Mouse (Mus musculus): ENCODE results near the gene Eif4g1. TPM values are rescaled to one million over a fixed set of nuclear protein-coding genes. Genes with fewer than 3 reads are reported as not detected.

The Eif4g1 gene
- polyA plus RNA-seq, 2 experiments = 65.1 to 101 TPM

- H3K4me1 ChIP-seq (replicated peaks; ENCODE audit: control insufficient read depth in 2 of 2, insufficient read depth in 2 of 2, low read length in 1 of 2) = peaks cover 33 to 34% of the 10 kb centered on the region in 2 experiments
- ATAC-seq (ENCODE audit: insufficient read depth) = no peak
- H3K36me3 ChIP-seq (replicated peaks; ENCODE audit: control insufficient read depth, insufficient read depth, low read depth) = no peaks in the 10 kb centered on the region
- no peak overlapping the region for H3K9ac ChIP-seq (replicated peaks)
- DNase-seq (ENCODE audit: low read depth in 3 of 3, low spot score in 3 of 3) = no peak
- peaks cover 19% of the 10 kb centered on the region for H3K27me3 ChIP-seq (ENCODE audit: control insufficient read depth, insufficient read depth, low read length)
- H3K27ac ChIP-seq = no peak overlapping the region
- WGBS (ENCODE audit: insufficient replicate concordance) = 64% methylated on average over 5 of the region's 5 CpGs
- H3K9me3 ChIP-seq (ENCODE audit: control insufficient read depth, low read length) = no peaks in the 10 kb centered on the region
- TF ChIP-seq EP300 (IDR thresholded peaks at IDR 0.05; ENCODE audit: low read depth) (no peak), CTCF (IDR thresholded peaks at IDR 0.05; ENCODE audit: low read depth) (no peak)
- H3K4me3 ChIP-seq (ENCODE audit: insufficient read depth in 1 of 2, low read depth in 2 of 2, low read length in 2 of 2) = no peak overlapping the region
- no peak overlapping the region for H3K4me2 ChIP-seq (ENCODE audit: low read depth)
These were observed 31.9 kb downstream of the Eif4g1 start for GRCm38 (mm10) chr16:20700036-20700435.

- no peaks in the 10 kb centered on the region for H3K9me3 ChIP-seq (ENCODE audit: control insufficient read depth, low read length)
These were observed 33.2 kb downstream of the Eif4g1 start for GRCm38 (mm10) chr16:20701316-20701715.

GRCm38 (mm10) chr16:20701729-20702521 is 33.8 kb downstream of the Eif4g1 start:
- ATAC-seq (ENCODE audit: insufficient read depth) (no peak), DNase-seq (ENCODE audit: low read depth in 3 of 3, low spot score in 3 of 3) (no peak)
- Histone ChIP-seq H3K27me3 (ENCODE audit: control insufficient read depth, insufficient read depth, low read length) (peaks cover under 1% of the 10 kb centered on the region; the same call in 1 of the 2 replicates), H3K4me2 (ENCODE audit: low read depth) (peak overlapping the region; percentile 69), H3K36me3 (replicated peaks; ENCODE audit: control insufficient read depth, insufficient read depth, low read depth) (no peaks in the 10 kb centered on the region; the same call in 1 of the 2 replicates), H3K4me1 (replicated peaks; ENCODE audit: control insufficient read depth in 2 of 2, insufficient read depth in 2 of 2, low read length in 1 of 2) (peaks cover 51 to 52% of the 10 kb centered on the region in 2 experiments), H3K27ac (peak overlapping the region; percentile 52), H3K9ac (replicated peaks) (peak overlapping the region; percentile 37), H3K4me3 (ENCODE audit: insufficient read depth in 1 of 2, low read depth in 2 of 2, low read length in 2 of 2) (peak overlapping the region; percentile 2 to 10; a peak in 1 of 4 replicates), H3K9me3 (ENCODE audit: control insufficient read depth, low read length) (no peaks in the 10 kb centered on the region)
- 42% methylated on average over 10 of the region's 12 CpGs for WGBS (ENCODE audit: insufficient replicate concordance)
- TF ChIP-seq CTCF (IDR thresholded peaks at IDR 0.05; ENCODE audit: low read depth) (no peak), EP300 (IDR thresholded peaks at IDR 0.05; ENCODE audit: low read depth) (no peak)

More at GRCm38 (mm10) chr16:20701316-20701715, 33.2 kb downstream of the Eif4g1 start:
- no peak overlapping the region for H3K4me2 ChIP-seq (ENCODE audit: low read depth)
- H3K9ac ChIP-seq (replicated peaks) = no peak overlapping the region
- peaks cover 6% of the 10 kb centered on the region for H3K27me3 ChIP-seq (ENCODE audit: control insufficient read depth, insufficient read depth, low read length)
- no peak for TF ChIP-seq CTCF (IDR thresholded peaks at IDR 0.05; ENCODE audit: low read depth)
- no peak for TF ChIP-seq EP300 (IDR thresholded peaks at IDR 0.05; ENCODE audit: low read depth)
- DNase-seq (ENCODE audit: low read depth in 3 of 3, low spot score in 3 of 3) = no peak
- WGBS (ENCODE audit: insufficient replicate concordance) = 73% methylated on average over 7 of the region's 7 CpGs
- ATAC-seq (ENCODE audit: insufficient read depth) = no peak
- no peak overlapping the region for H3K4me3 ChIP-seq (ENCODE audit: insufficient read depth in 1 of 2, low read depth in 2 of 2, low read length in 2 of 2)
- peaks cover 45 to 46% of the 10 kb centered on the region in 2 experiments for H3K4me1 ChIP-seq (replicated peaks; ENCODE audit: control insufficient read depth in 2 of 2, insufficient read depth in 2 of 2, low read length in 1 of 2)
- no peaks in the 10 kb centered on the region for H3K36me3 ChIP-seq (replicated peaks; ENCODE audit: control insufficient read depth, insufficient read depth, low read depth)
- no peak overlapping the region for H3K27ac ChIP-seq

- peak; percentile 67 to 82 (median 74) for DNase-seq (ENCODE audit: low read depth in 3 of 3, low spot score in 3 of 3)
These were observed 34.4 kb downstream of the Eif4g1 start for GRCm38 (mm10) chr16:20702522-20702893.

GRCm38 (mm10) chr16:20703071-20703470 is 35.0 kb downstream of the Eif4g1 start:
- H3K36me3 ChIP-seq (replicated peaks; ENCODE audit: control insufficient read depth, insufficient read depth, low read depth) = peaks cover 2% of the 10 kb centered on the region; the same call in 1 of the 2 replicates
- no peaks in the 10 kb centered on the region for H3K27me3 ChIP-seq (ENCODE audit: control insufficient read depth, insufficient read depth, low read length)
- H3K9me3 ChIP-seq (ENCODE audit: control insufficient read depth, low read length) = no peaks in the 10 kb centered on the region
- peak overlapping the region in 1 of 2 experiments; percentile 29; a peak in 2 of 4 replicates for H3K4me3 ChIP-seq (ENCODE audit: insufficient read depth in 1 of 2, low read depth in 2 of 2, low read length in 2 of 2)
- no peak for ATAC-seq (ENCODE audit: insufficient read depth)
- H3K4me1 ChIP-seq (replicated peaks; ENCODE audit: control insufficient read depth in 2 of 2, insufficient read depth in 2 of 2, low read length in 1 of 2) = peaks cover 59 to 62% of the 10 kb centered on the region in 2 experiments
- no peak for DNase-seq (ENCODE audit: low read depth in 3 of 3, low spot score in 3 of 3)
- H3K9ac ChIP-seq (replicated peaks) = peak overlapping the region; percentile 60
- peak overlapping the region; percentile 94 for H3K27ac ChIP-seq
- 81% methylated on average over 10 of the region's 10 CpGs for WGBS (ENCODE audit: insufficient replicate concordance)
- peak overlapping the region; percentile 69 for H3K4me2 ChIP-seq (ENCODE audit: low read depth)
- TF ChIP-seq CTCF (IDR thresholded peaks at IDR 0.05; ENCODE audit: low read depth) (no peak), EP300 (IDR thresholded peaks at IDR 0.05; ENCODE audit: low read depth) (no peak)

More at GRCm38 (mm10) chr16:20702522-20702893, 34.4 kb downstream of the Eif4g1 start:
- Histone ChIP-seq H3K4me1 (replicated peaks; ENCODE audit: control insufficient read depth in 2 of 2, insufficient read depth in 2 of 2, low read length in 1 of 2) (peaks cover 57 to 58% of the 10 kb centered on the region in 2 experiments), H3K9ac (replicated peaks) (peak overlapping the region; percentile 60), H3K27ac (peak overlapping the region; percentile 94), H3K27me3 (ENCODE audit: control insufficient read depth, insufficient read depth, low read length) (no peaks in the 10 kb centered on the region; the same call in 1 of the 2 replicates), H3K4me2 (ENCODE audit: low read depth) (peak overlapping the region; percentile 69), H3K9me3 (ENCODE audit: control insufficient read depth, low read length) (no peaks in the 10 kb centered on the region), H3K36me3 (replicated peaks; ENCODE audit: control insufficient read depth, insufficient read depth, low read depth) (peaks cover 1% of the 10 kb centered on the region; the same call in 1 of the 2 replicates), H3K4me3 (ENCODE audit: insufficient read depth in 1 of 2, low read depth in 2 of 2, low read length in 2 of 2) (peak overlapping the region; percentile 10 to 29; a peak in 3 of 4 replicates)
- 3% methylated on average over 8 of the region's 8 CpGs for WGBS (ENCODE audit: insufficient replicate concordance)
- ATAC-seq (ENCODE audit: insufficient read depth) = peak; percentile 77
- TF ChIP-seq EP300 (IDR thresholded peaks at IDR 0.05; ENCODE audit: low read depth) (peak; percentile 57), CTCF (IDR thresholded peaks at IDR 0.05; ENCODE audit: low read depth) (peak; percentile 89)

Data from liver, embryonic 14.5 days (tissue).